Mouse (Mus musculus): Measurements from ENCODE around the gene Gm44579.

- TF ChIP-seq CTCF (IDR thresholded peaks at IDR 0.05; ENCODE audit: control insufficient read depth, insufficient read depth, insufficient read length) (no peak), MAX (IDR thresholded peaks at IDR 0.05) (no peak), FOSL1 (IDR thresholded peaks at IDR 0.05; ENCODE audit: insufficient read depth, low read length, poor library complexity, severe bottlenecking) (no peak), USF1 (IDR thresholded peaks at IDR 0.05; ENCODE audit: low read depth) (no peak), CEBPB (IDR thresholded peaks at IDR 0.05; ENCODE audit: low read depth) (peak; percentile 20)
These were observed 64.8 kb downstream of the Gm44579 start for GRCm38 (mm10) chr15:98155944-98156343.

All from C2C12 (cell line).